Mouse (Mus musculus): ENCODE results near the gene Gm49380.

Gene Gm49380

GRCm38 (mm10) chr9:44113105-44113789 is at the start of gene Gm49380, which contains the start of gene Rnf26:
Gene Gm49380 (minus strand): TSS chr9:44113500.
Gene Rnf26 (minus strand): TSS chr9:44113517.
- DNase-seq (ENCODE audit: low spot score in 2 of 2), result peak; percentile 95

- DNase-seq (ENCODE audit: low spot score in 2 of 2), result no peak
These were observed 46.6 kb upstream of the Gm49380 start for GRCm38 (mm10) chr9:44159886-44160285.

GRCm38 (mm10) chr9:44147290-44147689 is 34.0 kb upstream of the Gm49380 start:
- no peak for DNase-seq (ENCODE audit: low spot score in 2 of 2)

GRCm38 (mm10) chr9:44144718-44145060 is 31.4 kb upstream of the Gm49380 start:
- DNase-seq (ENCODE audit: low spot score in 2 of 2), result no peak

GRCm38 (mm10) chr9:44144023-44144717 is 30.9 kb upstream of the Gm49380 start:
- no peak for DNase-seq (ENCODE audit: low spot score in 2 of 2)

- no peak for DNase-seq (ENCODE audit: low spot score in 2 of 2)
These were observed 30.1 kb upstream of the Gm49380 start for GRCm38 (mm10) chr9:44143421-44143820.

- DNase-seq (ENCODE audit: low spot score in 2 of 2), result no peak
These were observed 28.7 kb upstream of the Gm49380 start for GRCm38 (mm10) chr9:44141951-44142350.

GRCm38 (mm10) chr9:44137846-44138245 is 24.5 kb upstream of the Gm49380 start:
- no peak for DNase-seq (ENCODE audit: low spot score in 2 of 2)

GRCm38 (mm10) chr9:44135731-44136411 is 22.6 kb upstream of the Gm49380 start:
- DNase-seq (ENCODE audit: low spot score in 2 of 2), result no peak

GRCm38 (mm10) chr9:44134851-44135730 is 21.8 kb upstream of the Gm49380 start:
- DNase-seq (ENCODE audit: low spot score in 2 of 2), result no peak

- DNase-seq (ENCODE audit: low spot score in 2 of 2), result peak in 1 of 2 experiments; percentile 53
These were observed 21.0 kb upstream of the Gm49380 start, which contains the start of gene Mcam for GRCm38 (mm10) chr9:44134101-44134850. Gene Mcam (plus strand): TSS chr9:44134469.

GRCm38 (mm10) chr9:44133287-44133686 is 20.0 kb upstream of the Gm49380 start:
- DNase-seq (ENCODE audit: low spot score in 2 of 2), result no peak

- no peak for DNase-seq (ENCODE audit: low spot score in 2 of 2)
These were observed 18.9 kb upstream of the Gm49380 start for GRCm38 (mm10) chr9:44132200-44132599.

- DNase-seq (ENCODE audit: low spot score in 2 of 2), result no peak
These were observed 17.9 kb upstream of the Gm49380 start for GRCm38 (mm10) chr9:44131276-44131590.

- no peak for DNase-seq (ENCODE audit: low spot score in 2 of 2)
These were observed 17.4 kb upstream of the Gm49380 start for GRCm38 (mm10) chr9:44130581-44131275.

- DNase-seq (ENCODE audit: low spot score in 2 of 2), result no peak
These were observed 16.7 kb upstream of the Gm49380 start for GRCm38 (mm10) chr9:44130034-44130433.

- DNase-seq (ENCODE audit: low spot score in 2 of 2), result no peak
These were observed 16.3 kb upstream of the Gm49380 start for GRCm38 (mm10) chr9:44129633-44130032.

- DNase-seq (ENCODE audit: low spot score in 2 of 2), result no peak
These were observed 14.1 kb upstream of the Gm49380 start for GRCm38 (mm10) chr9:44127351-44127801.

- DNase-seq (ENCODE audit: low spot score in 2 of 2), result no peak
These were observed 13.4 kb upstream of the Gm49380 start for GRCm38 (mm10) chr9:44126746-44127145.
